Mouse (Mus musculus): ENCODE measurements around the gene Arsb. TPM values are rescaled to one million over a fixed set of nuclear protein-coding genes. Genes with fewer than 3 reads are reported as not detected.

The Arsb gene
- total and polyA plus RNA-seq, 3 experiments = 4.6 to 9.6 (median 5.7) TPM

- no peaks in the 10 kb centered on the region for H3K36me3 ChIP-seq (ENCODE audit: control insufficient read depth, insufficient read depth, low read length)
- H3K27ac ChIP-seq = no peak overlapping the region
- no peaks in the 10 kb centered on the region for H3K79me2 ChIP-seq (replicated peaks; ENCODE audit: control insufficient read depth, insufficient read depth, low read length)
- 68% methylated on average over 3 of the region's 3 CpGs for WGBS
- H3K4me3 ChIP-seq = no peak overlapping the region
- no peak for DNase-seq
- intact Hi-C loops (cut with DNase I) = no loop called here
- no peaks in the 10 kb centered on the region for H3K27me3 ChIP-seq (ENCODE audit: control insufficient read depth, insufficient read depth, low read length)
- H3K4me1 ChIP-seq (ENCODE audit: control insufficient read depth, insufficient read depth, low read length) = peaks cover 4% of the 10 kb centered on the region; the same call in 1 of the 2 replicates
- TF ChIP-seq POLR2A (IDR thresholded peaks at IDR 0.05; ENCODE audit: insufficient read depth, low read depth, low read length) (no peak), CTCF (IDR thresholded peaks at IDR 0.05) (no peak), EP300 (IDR thresholded peaks at IDR 0.05; ENCODE audit: insufficient read depth, low read depth, low read length) (no peak)
- H3K9ac ChIP-seq (ENCODE audit: low read depth, low read length) = no peak overlapping the region
These were observed 118.6 kb downstream of the Arsb start for GRCm38 (mm10) chr13:93889991-93890390.

GRCm38 (mm10) chr13:93891276-93891675 is 119.8 kb downstream of the Arsb start:
- no peaks in the 10 kb centered on the region for H3K36me3 ChIP-seq (ENCODE audit: control insufficient read depth, insufficient read depth, low read length)
- intact Hi-C loops (cut with DNase I) = no loop called here
- peaks cover 4% of the 10 kb centered on the region; the same call in 1 of the 2 replicates for H3K4me1 ChIP-seq (ENCODE audit: control insufficient read depth, insufficient read depth, low read length)
- no peak overlapping the region for H3K4me3 ChIP-seq
- H3K9ac ChIP-seq (ENCODE audit: low read depth, low read length) = no peak overlapping the region
- WGBS = 94% methylated on average over 6 of the region's 6 CpGs
- no peaks in the 10 kb centered on the region for H3K27me3 ChIP-seq (ENCODE audit: control insufficient read depth, insufficient read depth, low read length)
- DNase-seq = no peak
- TF ChIP-seq EP300 (IDR thresholded peaks at IDR 0.05; ENCODE audit: insufficient read depth, low read depth, low read length) (no peak), POLR2A (IDR thresholded peaks at IDR 0.05; ENCODE audit: insufficient read depth, low read depth, low read length) (no peak), CTCF (IDR thresholded peaks at IDR 0.05) (no peak)
- H3K79me2 ChIP-seq (replicated peaks; ENCODE audit: control insufficient read depth, insufficient read depth, low read length) = no peaks in the 10 kb centered on the region
- no peak overlapping the region for H3K27ac ChIP-seq

GRCm38 (mm10) chr13:93892101-93892500 is 120.7 kb downstream of the Arsb start:
- 93% methylated on average over 7 of the region's 7 CpGs for WGBS
- TF ChIP-seq POLR2A (IDR thresholded peaks at IDR 0.05; ENCODE audit: insufficient read depth, low read depth, low read length) (no peak), EP300 (IDR thresholded peaks at IDR 0.05; ENCODE audit: insufficient read depth, low read depth, low read length) (no peak), CTCF (IDR thresholded peaks at IDR 0.05) (no peak)
- Histone ChIP-seq H3K4me3 (no peak overlapping the region), H3K9ac (ENCODE audit: low read depth, low read length) (no peak overlapping the region), H3K36me3 (ENCODE audit: control insufficient read depth, insufficient read depth, low read length) (no peaks in the 10 kb centered on the region), H3K4me1 (ENCODE audit: control insufficient read depth, insufficient read depth, low read length) (peaks cover 2% of the 10 kb centered on the region; the same call in 1 of the 2 replicates), H3K27me3 (ENCODE audit: control insufficient read depth, insufficient read depth, low read length) (no peaks in the 10 kb centered on the region), H3K79me2 (replicated peaks; ENCODE audit: control insufficient read depth, insufficient read depth, low read length) (no peaks in the 10 kb centered on the region), H3K27ac (no peak overlapping the region)
- intact Hi-C loops (cut with DNase I) = no loop called here
- DNase-seq = no peak

- intact Hi-C loops (cut with DNase I) = no loop called here
- no peak for TF ChIP-seq CTCF (IDR thresholded peaks at IDR 0.05)
- TF ChIP-seq POLR2A (IDR thresholded peaks at IDR 0.05; ENCODE audit: insufficient read depth, low read depth, low read length) = no peak
- no peak for TF ChIP-seq EP300 (IDR thresholded peaks at IDR 0.05; ENCODE audit: insufficient read depth, low read depth, low read length)
- H3K27ac ChIP-seq = no peak overlapping the region
- 65% methylated on average over 2 of the region's 2 CpGs for WGBS
- H3K79me2 ChIP-seq (replicated peaks; ENCODE audit: control insufficient read depth, insufficient read depth, low read length) = no peaks in the 10 kb centered on the region
- no peak overlapping the region for H3K9ac ChIP-seq (ENCODE audit: low read depth, low read length)
- H3K4me3 ChIP-seq = no peak overlapping the region
- no peaks in the 10 kb centered on the region for H3K4me1 ChIP-seq (ENCODE audit: control insufficient read depth, insufficient read depth, low read length)
- no peak for DNase-seq
- H3K27me3 ChIP-seq (ENCODE audit: control insufficient read depth, insufficient read depth, low read length) = no peaks in the 10 kb centered on the region
- H3K36me3 ChIP-seq (ENCODE audit: control insufficient read depth, insufficient read depth, low read length) = no peaks in the 10 kb centered on the region
These were observed 122.7 kb downstream of the Arsb start for GRCm38 (mm10) chr13:93894105-93894504.

GRCm38 (mm10) chr13:93895430-93895829 is 124.0 kb downstream of the Arsb start:
- H3K36me3 ChIP-seq (ENCODE audit: control insufficient read depth, insufficient read depth, low read length) = no peaks in the 10 kb centered on the region
- WGBS = 73% methylated on average over 2 of the region's 2 CpGs
- H3K4me3 ChIP-seq = no peak overlapping the region
- no peaks in the 10 kb centered on the region for H3K4me1 ChIP-seq (ENCODE audit: control insufficient read depth, insufficient read depth, low read length)
- DNase-seq = no peak
- H3K27ac ChIP-seq = no peak overlapping the region
- intact Hi-C loops (cut with DNase I) = no loop called here
- TF ChIP-seq EP300 (IDR thresholded peaks at IDR 0.05; ENCODE audit: insufficient read depth, low read depth, low read length) (no peak), POLR2A (IDR thresholded peaks at IDR 0.05; ENCODE audit: insufficient read depth, low read depth, low read length) (no peak), CTCF (IDR thresholded peaks at IDR 0.05) (no peak)
- H3K27me3 ChIP-seq (ENCODE audit: control insufficient read depth, insufficient read depth, low read length) = no peaks in the 10 kb centered on the region
- no peaks in the 10 kb centered on the region for H3K79me2 ChIP-seq (replicated peaks; ENCODE audit: control insufficient read depth, insufficient read depth, low read length)
- H3K9ac ChIP-seq (ENCODE audit: low read depth, low read length) = no peak overlapping the region

- intact Hi-C loops (cut with DNase I) = no loop called here
- 75% methylated on average over 13 of the region's 13 CpGs for WGBS
- no peak for DNase-seq
These were observed 126.8 kb downstream of the Arsb start for GRCm38 (mm10) chr13:93897943-93898826.

More at GRCm38 (mm10) chr13:93897943-93898826, 126.8 kb downstream of the Arsb start:
- Histone ChIP-seq H3K9ac (ENCODE audit: low read depth, low read length) (no peak overlapping the region), H3K36me3 (ENCODE audit: control insufficient read depth, insufficient read depth, low read length) (no peaks in the 10 kb centered on the region), H3K79me2 (replicated peaks; ENCODE audit: control insufficient read depth, insufficient read depth, low read length) (no peaks in the 10 kb centered on the region), H3K4me1 (ENCODE audit: control insufficient read depth, insufficient read depth, low read length) (no peaks in the 10 kb centered on the region), H3K27ac (no peak overlapping the region), H3K27me3 (ENCODE audit: control insufficient read depth, insufficient read depth, low read length) (no peaks in the 10 kb centered on the region), H3K4me3 (no peak overlapping the region)
- TF ChIP-seq CTCF (IDR thresholded peaks at IDR 0.05) (no peak), EP300 (IDR thresholded peaks at IDR 0.05; ENCODE audit: insufficient read depth, low read depth, low read length) (no peak), POLR2A (IDR thresholded peaks at IDR 0.05; ENCODE audit: insufficient read depth, low read depth, low read length) (no peak)

Data from heart, adult 2 months (tissue).